Mouse (Mus musculus): ENCODE measurements around the gene Carf. TPM values are rescaled to one million over a fixed set of nuclear protein-coding genes. Genes with fewer than 3 reads are reported as not detected.

The Carf gene
- 50.8 TPM for polyA plus RNA-seq (2014; fragmentation: Illumina TruSeq; extraction: RNeasy Lipid Tissue Mini Kit (QIAGEN cat#74804); ENCODE audit: low read depth, low replicate concordance)

DNA sequence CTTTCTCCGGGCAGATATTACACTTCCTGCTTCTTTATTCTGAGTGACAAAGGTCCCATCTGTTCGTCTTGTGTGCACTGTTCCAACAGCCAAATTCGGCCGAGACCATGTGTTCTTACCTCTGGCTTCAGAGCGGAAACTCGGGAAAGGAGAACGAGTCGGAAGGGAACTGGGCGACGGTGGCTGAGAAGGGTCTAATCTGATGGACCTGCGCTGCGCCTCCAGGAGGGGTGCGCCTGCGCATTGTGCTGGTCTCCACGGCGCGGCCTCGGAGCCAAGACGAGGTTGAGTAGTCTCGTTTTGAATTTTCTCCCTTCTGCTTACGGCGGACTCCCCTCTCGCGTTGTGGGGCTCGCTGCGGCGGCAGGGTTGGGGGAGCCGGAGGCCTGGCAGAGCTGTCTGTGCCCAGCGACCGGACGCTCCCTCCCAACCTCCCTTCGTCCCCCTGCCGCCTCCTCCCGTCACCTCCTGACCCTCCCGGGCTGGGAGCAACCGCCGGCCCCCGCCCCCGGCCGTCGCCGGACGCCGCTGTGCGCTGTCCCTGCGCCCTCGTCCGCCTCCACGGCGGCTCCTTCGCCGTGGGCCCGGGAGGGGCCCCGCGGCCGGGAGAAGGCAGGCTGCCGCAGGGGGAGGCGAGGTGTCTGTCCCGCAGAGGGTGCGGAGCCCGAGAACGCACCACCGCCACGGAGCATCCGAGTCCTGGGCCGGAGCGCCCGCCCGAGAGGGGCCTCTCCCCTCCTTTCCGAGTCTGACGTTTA, at the start of gene Carf, which contains the start of gene Wdr12:
Gene Carf (plus strand): TSS at position 224 of the 758 bp plus-strand sequence.
Gene Wdr12 (minus strand): TSS at position 622 of the 758 bp plus-strand sequence.

DNA sequence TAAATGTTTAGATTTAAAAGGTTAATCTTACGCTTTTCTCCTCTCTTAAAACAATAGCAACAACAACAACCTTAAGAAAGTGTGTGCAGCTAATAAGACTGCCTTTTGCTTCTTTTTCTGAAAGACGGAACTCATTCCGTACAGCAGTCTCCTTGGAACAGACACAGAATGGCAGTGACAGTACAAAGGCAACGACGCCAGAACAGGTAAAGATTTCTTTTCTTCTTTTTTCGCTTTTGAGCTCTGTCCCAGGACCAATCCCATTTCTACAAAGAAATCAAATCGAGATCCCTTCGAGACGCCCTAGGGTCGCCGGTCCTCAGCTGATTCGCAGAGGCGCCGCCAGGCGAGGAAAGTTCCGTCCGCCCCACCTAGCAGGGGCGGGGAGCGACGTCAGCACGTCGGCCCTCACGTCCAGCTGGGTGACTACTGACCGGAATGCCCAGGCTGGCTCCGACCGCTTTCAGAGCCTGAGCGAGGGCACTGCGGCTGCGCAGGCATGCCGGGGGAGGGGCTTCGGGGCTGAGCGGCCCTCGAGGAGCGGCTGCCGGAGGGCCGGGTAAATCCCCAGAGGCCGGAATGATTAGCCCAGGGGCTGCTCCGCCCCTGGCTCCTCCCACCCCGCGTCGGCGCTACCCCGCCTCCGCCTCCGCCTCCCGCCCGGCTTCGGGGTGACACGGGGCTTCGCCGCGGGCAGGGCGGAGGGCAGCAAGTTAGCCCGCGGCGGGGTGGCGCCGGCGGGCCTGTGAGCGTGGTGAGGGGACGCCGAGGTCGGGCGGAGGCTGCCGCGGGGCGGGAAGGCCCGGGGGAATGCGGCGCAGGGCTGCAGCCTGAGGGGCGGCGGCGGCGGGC, 82.1 kb downstream of the Carf start, which contains the start of gene Nbeal1:
Gene Nbeal1 (plus strand): TSS at position 668 of the 852 bp plus-strand sequence.

Other genes starting within 250 kb of the Carf start
- gene Fam117b, start 185.2 kb upstream of the Carf start, polyA plus RNA-seq (2014; fragmentation: Illumina TruSeq; extraction: RNeasy Lipid Tissue Mini Kit (QIAGEN cat#74804); ENCODE audit: low read depth, low replicate concordance) = 31.1 TPM
- gene Ica1l, start 55.1 kb upstream of the Carf start, polyA plus RNA-seq (2014; fragmentation: Illumina TruSeq; extraction: RNeasy Lipid Tissue Mini Kit (QIAGEN cat#74804); ENCODE audit: low read depth, low replicate concordance) = 109 TPM
- 140 TPM for gene Wdr12, start 398 bp downstream of the Carf start, polyA plus RNA-seq (2014; fragmentation: Illumina TruSeq; extraction: RNeasy Lipid Tissue Mini Kit (QIAGEN cat#74804); ENCODE audit: low read depth, low replicate concordance)
- gene Nbeal1, start 82.4 kb downstream of the Carf start, polyA plus RNA-seq (2014; fragmentation: Illumina TruSeq; extraction: RNeasy Lipid Tissue Mini Kit (QIAGEN cat#74804); ENCODE audit: low read depth, low replicate concordance) = 14.8 TPM
- gene Cyp20a1, start 245.1 kb downstream of the Carf start, polyA plus RNA-seq (2014; fragmentation: Illumina TruSeq; extraction: RNeasy Lipid Tissue Mini Kit (QIAGEN cat#74804); ENCODE audit: low read depth, low replicate concordance) = 5.4 TPM

Data from testis, adult 10 weeks (tissue).